Mouse (Mus musculus) inflammation-experienced regulatory T-cells, adult 6 months (primary cell): ENCODE measurements around the gene Psat1. TPM values are rescaled to one million over a fixed set of nuclear protein-coding genes. Genes with fewer than 3 reads are reported as not detected.

Source experiments
- ATAC-seq: one replicate; pipeline ENCODE4 v1.8.0; 2017
- polyA plus RNA-seq, 3 experiments: library from polyadenylated mRNA; unstranded; fragments of 100-300 nt; shearing (Covaris generic); gene quantifications; one replicate each; pipeline ENCODE4 v1.2.1; 2017

Psat1 gene
- polyA plus RNA-seq, 3 experiments from 2014 or later = 41.8 to 72.6 (median 54.3) TPM

GRCm38 (mm10) chr19:15924181-15924865, 22.8 kb downstream of the Psat1 start:
- ATAC-seq = peak; percentile 52

- peak; percentile 5 for ATAC-seq
These were observed 23.7 kb downstream of the Psat1 start for GRCm38 (mm10) chr19:15923426-15923825.

- ATAC-seq = no peak
These were observed 27.8 kb downstream of the Psat1 start for GRCm38 (mm10) chr19:15919336-15919735.

GRCm38 (mm10) chr19:15918111-15918510, 29.0 kb downstream of the Psat1 start:
- ATAC-seq = no peak

- no peak for ATAC-seq
These were observed 33.7 kb downstream of the Psat1 start for GRCm38 (mm10) chr19:15913249-15913997.

GRCm38 (mm10) chr19:15911441-15911840, 35.7 kb downstream of the Psat1 start:
- no peak for ATAC-seq

- no peak for ATAC-seq
These were observed 36.1 kb downstream of the Psat1 start for GRCm38 (mm10) chr19:15910987-15911386.

- no peak for ATAC-seq
These were observed 36.6 kb downstream of the Psat1 start for GRCm38 (mm10) chr19:15910488-15910887.

- ATAC-seq = no peak
These were observed 39.1 kb downstream of the Psat1 start for GRCm38 (mm10) chr19:15908016-15908415.

GRCm38 (mm10) chr19:15904734-15905133, 42.4 kb downstream of the Psat1 start:
- ATAC-seq = no peak

GRCm38 (mm10) chr19:15903508-15904480, 43.3 kb downstream of the Psat1 start:
- no peak for ATAC-seq

GRCm38 (mm10) chr19:15895681-15896080, 51.5 kb downstream of the Psat1 start:
- no peak for ATAC-seq

GRCm38 (mm10) chr19:15892146-15892545, 55.0 kb downstream of the Psat1 start:
- ATAC-seq = no peak

GRCm38 (mm10) chr19:15888466-15888865, 58.7 kb downstream of the Psat1 start:
- no peak for ATAC-seq

- peak; percentile 89 for ATAC-seq
These were observed 64.3 kb downstream of the Psat1 start for GRCm38 (mm10) chr19:15882705-15883426.

- ATAC-seq = no peak
These were observed 66.4 kb downstream of the Psat1 start for GRCm38 (mm10) chr19:15880731-15881130.

- ATAC-seq = no peak
These were observed 67.9 kb downstream of the Psat1 start for GRCm38 (mm10) chr19:15879271-15879670.

- no peak for ATAC-seq
These were observed 78.1 kb downstream of the Psat1 start for GRCm38 (mm10) chr19:15868865-15869698.

GRCm38 (mm10) chr19:15866851-15867250, 80.3 kb downstream of the Psat1 start:
- no peak for ATAC-seq

GRCm38 (mm10) chr19:15866126-15866525, 81.0 kb downstream of the Psat1 start:
- ATAC-seq = no peak

- no peak for ATAC-seq
These were observed 81.7 kb downstream of the Psat1 start for GRCm38 (mm10) chr19:15865431-15865830.
